Mouse (Mus musculus) bone marrow, adult 2 months (tissue): ENCODE data around the gene Opn4.

Source experiments
- CTCF ChIP-seq: fragments of 200-500 bp; IDR thresholded peaks from 2 replicates; pipeline ENCODE4 v1.5.1; 2011; ENCODE audit warnings: low read length, control low read depth; ENCODE audit not compliant: control insufficient read depth, insufficient read depth
- POLR2A ChIP-seq: fragments of 200-500 bp; IDR thresholded peaks from 2 replicates; pipeline ENCODE4 v1.6.1; 2011; ENCODE audit warnings: low read depth, mild to moderate bottlenecking, control low read depth, low read length, borderline replicate concordance; ENCODE audit not compliant: control insufficient read depth

DNA sequence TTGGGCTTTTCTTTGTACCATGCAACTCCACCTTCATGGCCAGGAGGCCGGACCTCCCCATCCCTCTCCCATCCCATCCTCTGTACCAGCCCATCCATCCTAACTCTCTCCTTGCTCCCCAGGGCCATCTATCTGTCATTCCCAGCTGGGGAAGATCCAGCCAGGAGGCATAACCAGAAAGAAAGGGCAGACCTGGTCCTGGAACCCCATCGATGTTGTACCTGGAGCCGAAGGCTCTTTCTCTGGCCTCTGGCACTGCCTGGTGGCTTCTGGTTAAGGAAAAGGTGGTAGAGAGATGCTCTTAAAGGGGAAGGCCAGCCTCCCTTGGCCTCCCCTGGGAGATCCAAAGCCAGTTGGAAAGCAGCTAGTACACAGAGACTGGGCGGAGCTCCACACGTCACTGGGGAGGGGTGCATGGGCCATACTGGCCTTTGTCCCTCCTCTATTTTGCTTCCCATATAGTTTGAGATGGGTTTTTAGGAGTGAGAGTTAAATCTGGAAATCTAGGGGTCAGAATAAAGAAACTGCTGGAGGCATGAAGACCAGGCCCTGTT lies 9.8 kb downstream of the Opn4 start:
- TF ChIP-seq CTCF: no peak
- no peak for TF ChIP-seq POLR2A
